Mouse (Mus musculus): Measurements from ENCODE around the gene Zc3h4.
A peak's percentile ranks its signal among the peaks of the same experiment; 100 is the strongest.
"Not testable (repeated sequence)": the region's sequence is repeated elsewhere in the genome, so short reads cannot be mapped to it uniquely, and the experiment has no call there.

Zc3h4 gene

GRCm38 (mm10) chr7:16400689-16401611, at the start of gene Zc3h4:
Gene Zc3h4, plus strand, starts transcription at chr7:16400910.
- peak; percentile 75 for DNase-seq (ENCODE audit: low spot score)

- no peak for DNase-seq (ENCODE audit: low spot score)
Measured at GRCm38 (mm10) chr7:16355854-16356594, 44.7 kb upstream of the Zc3h4 start.

- peak; percentile 10 for DNase-seq (ENCODE audit: low spot score)
Measured at GRCm38 (mm10) chr7:16357602-16358001, 43.1 kb upstream of the Zc3h4 start.

GRCm38 (mm10) chr7:16364319-16364718, 36.4 kb upstream of the Zc3h4 start:
- no peak for DNase-seq (ENCODE audit: low spot score)

GRCm38 (mm10) chr7:16364901-16365500, 35.7 kb upstream of the Zc3h4 start:
- DNase-seq (ENCODE audit: low spot score) = no peak

- DNase-seq (ENCODE audit: low spot score) = no peak
Measured at GRCm38 (mm10) chr7:16366133-16366646, 34.5 kb upstream of the Zc3h4 start.

- DNase-seq (ENCODE audit: low spot score) = no peak
Measured at GRCm38 (mm10) chr7:16366669-16367068, 34.0 kb upstream of the Zc3h4 start.

- no peak for DNase-seq (ENCODE audit: low spot score)
Measured at GRCm38 (mm10) chr7:16368835-16369234, 31.9 kb upstream of the Zc3h4 start.

GRCm38 (mm10) chr7:16370596-16370995, 30.1 kb upstream of the Zc3h4 start:
- DNase-seq (ENCODE audit: low spot score) = no peak

GRCm38 (mm10) chr7:16373719-16374118, 27.0 kb upstream of the Zc3h4 start:
- peak; percentile 57 for DNase-seq (ENCODE audit: low spot score)

GRCm38 (mm10) chr7:16374989-16375388, 25.7 kb upstream of the Zc3h4 start:
- DNase-seq (ENCODE audit: low spot score) = no peak

- DNase-seq (ENCODE audit: low spot score) = peak; percentile 66
Measured at GRCm38 (mm10) chr7:16376505-16376904, 24.2 kb upstream of the Zc3h4 start.

GRCm38 (mm10) chr7:16387160-16388041, 13.3 kb upstream of the Zc3h4 start, which contains the start of gene Sae1:
Gene Sae1, minus strand, starts transcription at chr7:16387806.
- DNase-seq (ENCODE audit: low spot score) = peak; percentile 94

GRCm38 (mm10) chr7:16389942-16390341, 10.8 kb upstream of the Zc3h4 start:
- not testable (repeated sequence) for DNase-seq (ENCODE audit: low spot score)

- DNase-seq (ENCODE audit: low spot score) = no peak
Measured at GRCm38 (mm10) chr7:16392923-16393322, 7.8 kb upstream of the Zc3h4 start.

GRCm38 (mm10) chr7:16395944-16396343, 4.8 kb upstream of the Zc3h4 start:
- peak; percentile 66 for DNase-seq (ENCODE audit: low spot score)

GRCm38 (mm10) chr7:16397465-16397864, 3.2 kb upstream of the Zc3h4 start:
- no peak for DNase-seq (ENCODE audit: low spot score)

- no peak for DNase-seq (ENCODE audit: low spot score)
Measured at GRCm38 (mm10) chr7:16398387-16399050, 2.2 kb upstream of the Zc3h4 start.

- peak; percentile 90 for DNase-seq (ENCODE audit: low spot score)
Measured at GRCm38 (mm10) chr7:16399098-16399819, 1.5 kb upstream of the Zc3h4 start.
